Mouse (Mus musculus) urinary bladder, postnatal 14 days (tissue): ENCODE data around the gene Sh2d4b.

Source experiments
- DNase-seq: peaks from one replicate; pipeline ENCODE4 v3.0.0; 2021; ENCODE audit warnings: low spot score

Gene Sh2d4b

DNA sequence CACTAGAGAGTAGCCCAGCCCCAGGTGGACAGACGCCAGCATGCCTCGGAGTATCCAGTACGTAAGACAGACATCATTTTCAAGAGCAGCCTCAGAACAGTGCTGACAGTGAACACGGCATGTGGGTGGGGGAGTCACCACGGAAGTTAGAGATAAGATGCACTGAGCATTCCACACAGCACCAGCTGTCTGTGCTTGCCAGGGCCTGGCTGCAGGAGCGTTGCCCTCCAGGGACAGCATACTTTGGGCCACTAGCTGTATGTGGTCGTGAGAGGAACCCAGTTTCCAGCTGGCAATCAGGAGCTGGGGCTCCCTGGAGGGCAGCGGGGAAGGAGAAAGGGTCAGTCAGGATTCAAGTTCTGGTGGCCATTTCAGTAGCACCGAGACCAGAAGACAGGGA, 13.7 kb upstream of the Sh2d4b start:
- DNase-seq, result no peak

DNA sequence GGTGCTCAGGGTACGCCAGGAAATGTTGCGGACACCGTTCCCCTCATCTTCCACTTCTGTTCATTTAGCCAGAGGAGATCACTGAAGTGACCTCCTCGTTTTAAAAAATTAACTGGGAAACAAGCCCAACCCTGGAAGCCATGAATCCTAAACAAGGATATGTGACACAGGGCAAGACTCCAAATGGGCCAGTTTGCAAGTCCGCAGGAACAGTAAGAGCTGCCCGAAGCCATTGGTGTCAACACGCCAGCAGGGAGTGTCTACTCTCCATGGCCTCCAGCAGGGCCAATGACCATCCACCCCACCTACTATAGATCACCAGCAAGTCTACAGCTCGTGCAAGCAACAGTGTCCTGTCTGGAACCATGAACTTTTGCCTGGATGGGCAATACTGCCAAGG, 12.7 kb upstream of the Sh2d4b start:
- no peak for DNase-seq

DNA sequence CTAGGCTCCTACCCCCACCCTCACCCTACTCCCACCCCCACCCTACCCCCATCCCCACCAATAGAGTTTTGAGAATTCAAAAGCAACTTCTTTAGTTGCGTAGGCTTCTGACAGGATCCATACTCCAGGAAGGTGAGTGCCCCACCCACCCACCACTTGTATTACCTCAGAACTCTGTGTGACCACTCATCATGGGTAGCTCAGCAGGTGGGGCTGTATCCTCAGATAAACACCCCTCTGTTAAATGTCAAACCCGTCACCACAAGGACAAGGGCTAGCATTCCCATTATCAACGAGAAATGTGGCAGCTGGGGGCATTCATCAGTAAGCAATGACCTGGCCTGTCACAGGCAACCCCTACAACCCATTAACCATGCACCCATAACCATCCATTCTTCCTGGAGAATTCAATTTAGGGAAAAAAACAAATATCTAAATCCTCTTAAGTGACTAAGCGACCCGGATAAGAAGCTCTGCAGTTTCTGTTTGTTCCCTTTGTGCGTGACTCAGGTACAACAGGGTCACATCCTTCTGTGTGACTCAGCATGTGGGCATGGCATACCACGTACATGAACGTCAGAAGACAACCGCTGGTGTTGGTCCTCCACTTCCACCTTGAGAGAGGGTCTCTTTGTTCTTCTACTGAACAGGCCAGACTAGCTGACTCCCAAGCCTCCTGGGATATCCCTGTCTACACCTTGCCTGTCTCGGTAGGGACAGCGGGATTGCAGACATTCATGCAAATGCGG, 9.4 kb upstream of the Sh2d4b start:
- no peak for DNase-seq

DNA sequence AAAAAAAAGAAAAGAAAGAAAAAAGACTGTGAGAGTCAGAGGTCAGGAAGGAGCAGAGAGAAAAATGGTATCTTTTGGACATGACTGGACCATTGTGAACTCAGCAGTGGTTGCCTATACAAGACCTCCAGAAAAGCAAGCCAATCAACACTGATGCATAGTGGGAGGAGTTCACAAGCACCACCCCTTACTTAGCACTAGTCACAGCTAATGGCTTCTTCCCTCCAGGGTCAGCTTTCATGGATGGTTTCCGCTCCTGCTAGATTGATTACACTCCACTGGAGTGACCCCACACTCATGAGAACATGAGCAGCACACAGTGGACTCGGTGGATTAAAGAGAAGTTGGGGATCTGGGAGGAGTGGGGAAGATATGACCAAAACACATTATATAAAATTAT, 7.2 kb upstream of the Sh2d4b start:
- DNase-seq, result no peak

DNA sequence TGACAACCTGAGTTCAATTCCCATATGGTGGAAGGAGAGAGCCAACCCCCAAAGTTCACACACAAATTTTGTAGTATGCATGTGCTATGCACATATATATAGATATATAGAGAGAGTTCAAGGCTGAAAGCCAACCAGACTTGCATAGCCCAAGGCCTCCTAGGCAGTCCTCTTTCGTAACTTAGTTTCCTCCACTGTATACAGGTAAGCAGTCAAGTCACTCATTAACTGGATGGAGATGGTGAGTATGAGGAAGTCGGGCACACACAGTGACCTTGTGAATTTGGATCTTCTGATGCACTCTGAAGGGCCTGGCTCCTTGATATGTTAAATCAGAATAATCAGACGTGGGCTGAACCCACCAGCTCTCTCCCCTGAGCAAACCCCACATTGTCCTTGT, 4.8 kb upstream of the Sh2d4b start:
- DNase-seq, result no peak

- DNase-seq, result no peak
Measured at GRCm38 (mm10) chr14:40895681-40896080, 2.6 kb upstream of the Sh2d4b start.

GRCm38 (mm10) chr14:40894576-40895247, 1.6 kb upstream of the Sh2d4b start:
- DNase-seq, result peak; percentile 80

DNA sequence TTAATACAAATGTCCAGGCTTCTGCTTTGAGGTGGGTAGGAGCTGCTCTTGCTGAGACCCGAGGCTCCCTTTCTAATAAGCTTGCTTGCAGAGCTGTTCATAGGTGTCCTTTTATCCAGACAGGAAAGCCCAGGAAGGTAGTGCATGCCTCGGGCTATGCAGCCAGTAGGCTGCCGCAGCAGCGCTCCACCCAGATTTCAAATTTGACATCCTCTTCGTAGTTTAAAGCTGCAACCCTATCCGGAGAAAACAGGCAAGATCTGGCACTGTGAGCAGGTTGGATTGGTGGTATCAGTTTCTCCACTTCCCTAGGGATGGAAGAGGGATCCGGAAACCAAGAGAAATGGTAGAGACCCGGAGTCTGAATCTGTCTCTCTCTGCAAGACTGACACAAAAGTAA, 818 bp upstream of the Sh2d4b start:
- no peak for DNase-seq

DNA sequence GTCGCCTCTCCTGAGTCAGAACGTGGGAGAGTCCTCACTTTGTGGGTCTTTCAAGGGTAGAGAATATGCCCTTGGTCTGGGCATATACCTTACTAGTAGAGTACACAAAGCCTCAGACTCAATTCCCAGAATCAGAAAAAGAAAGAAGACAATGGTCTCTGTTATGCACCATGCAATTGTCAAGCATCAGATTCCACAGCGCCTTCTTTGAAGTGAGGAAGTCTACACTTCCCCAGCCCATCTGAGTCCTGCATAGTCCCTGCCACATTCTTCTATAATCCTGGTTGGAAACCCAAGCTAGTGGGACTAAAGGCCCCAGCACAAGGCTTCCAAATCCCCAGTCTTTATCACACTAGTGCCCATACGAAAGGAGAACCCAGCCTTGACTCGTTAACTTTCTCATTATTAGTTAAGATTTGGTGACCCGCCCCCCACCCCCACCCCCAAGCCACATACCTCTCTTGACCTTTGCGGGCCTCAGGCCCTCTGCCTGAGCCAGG, 690 bp downstream of the Sh2d4b start:
- DNase-seq, result no peak

- no peak for DNase-seq
Measured at GRCm38 (mm10) chr14:40891506-40891905, 1.6 kb downstream of the Sh2d4b start.

DNA sequence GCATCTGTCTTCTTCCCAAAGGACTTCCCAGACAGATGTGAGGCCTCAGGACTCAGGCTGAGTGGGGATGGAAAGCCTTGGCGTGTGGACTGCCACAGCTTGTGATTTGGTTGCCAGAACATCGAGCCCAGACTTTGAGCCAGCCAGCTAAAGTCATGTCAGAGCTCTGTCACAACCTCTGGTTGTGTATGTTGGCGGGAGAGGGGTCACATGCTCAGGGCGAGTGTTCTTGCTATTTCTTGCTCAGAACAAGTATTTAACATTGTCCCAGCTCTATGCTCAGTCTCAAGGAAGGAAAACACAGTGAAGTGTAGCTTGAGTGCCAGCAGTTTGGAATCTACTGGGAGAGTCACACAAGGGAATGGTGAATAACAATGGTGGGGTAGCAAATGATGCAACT, 3.4 kb downstream of the Sh2d4b start:
- DNase-seq, result peak; percentile 54

- no peak for DNase-seq
Measured at GRCm38 (mm10) chr14:40889181-40889580, 3.9 kb downstream of the Sh2d4b start.

DNA sequence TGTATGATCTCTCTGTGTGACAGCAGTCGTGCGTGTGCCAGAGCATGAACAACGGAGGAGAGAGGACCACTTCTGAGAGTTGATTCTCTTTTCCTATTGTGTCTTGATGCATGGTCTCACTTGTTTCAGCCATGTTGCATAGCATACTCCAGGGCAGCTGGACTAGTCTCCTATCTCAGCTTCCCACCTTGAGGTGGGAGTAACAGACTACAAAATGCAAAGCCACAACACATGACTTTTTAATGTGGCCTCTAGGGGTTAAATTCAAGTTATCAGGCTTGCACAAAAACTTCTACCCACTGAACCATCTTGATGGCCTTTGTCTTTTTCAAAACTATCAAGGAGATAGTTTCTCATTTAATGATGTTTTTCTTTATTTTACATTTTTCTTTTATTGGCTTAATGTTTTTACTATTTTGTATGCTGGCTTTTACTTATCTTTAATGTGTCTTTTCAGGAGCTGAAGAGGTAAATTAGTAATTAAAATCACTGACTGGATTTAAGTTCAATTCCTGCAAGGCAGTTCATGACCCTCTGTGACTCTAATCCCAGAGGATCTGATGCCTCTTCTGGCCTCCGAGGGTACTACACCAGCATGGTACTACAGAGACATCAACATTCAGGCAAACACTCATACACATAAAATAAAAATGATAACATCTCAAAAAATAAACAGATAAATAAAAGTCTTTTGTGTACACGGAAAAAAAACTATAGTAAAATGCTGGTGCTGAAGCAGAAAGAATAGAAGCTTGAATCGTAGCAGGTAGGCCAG, 6.5 kb downstream of the Sh2d4b start:
- peak; percentile 31 for DNase-seq

DNA sequence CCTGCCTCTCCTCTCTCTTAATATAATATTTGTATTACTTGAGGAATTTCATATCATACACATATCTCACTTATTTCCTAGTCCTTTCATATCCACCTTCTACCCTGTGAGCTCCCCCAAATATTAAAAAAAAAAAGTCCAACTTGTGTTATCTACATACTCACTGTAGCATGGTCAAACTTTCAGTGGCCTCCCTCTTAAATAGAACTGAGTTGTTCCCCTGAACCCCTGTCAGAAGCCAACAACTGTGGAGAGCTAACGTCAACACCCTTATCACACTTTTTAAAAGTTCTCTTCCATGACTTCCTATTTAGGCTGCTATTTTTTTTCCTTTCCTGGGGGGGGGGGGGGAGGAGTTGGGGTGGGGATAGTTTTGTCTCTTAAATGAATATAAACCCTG, 7.3 kb downstream of the Sh2d4b start:
- no peak for DNase-seq

GRCm38 (mm10) chr14:40885225-40885624, 7.8 kb downstream of the Sh2d4b start:
- DNase-seq, result no peak

DNA sequence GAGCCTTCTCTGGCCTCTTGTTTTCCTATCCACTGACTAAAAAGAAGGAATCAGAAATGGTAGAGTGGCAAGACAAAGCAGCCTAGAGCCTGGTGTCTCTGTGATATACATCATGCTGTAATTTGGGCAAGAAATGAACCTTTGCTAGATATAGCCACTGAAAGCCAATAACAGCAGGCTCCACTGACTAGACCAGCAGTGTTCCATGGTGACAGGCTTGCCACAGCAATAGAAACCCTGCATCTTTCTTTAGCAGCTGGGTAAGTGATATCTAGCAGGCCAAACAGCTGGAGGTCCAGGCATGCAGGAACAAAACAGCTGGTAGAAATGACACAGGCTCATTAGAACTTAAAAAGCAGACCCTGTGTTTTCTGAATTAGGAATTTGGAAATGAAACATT, 18.5 kb downstream of the Sh2d4b start:
- DNase-seq, result no peak

DNA sequence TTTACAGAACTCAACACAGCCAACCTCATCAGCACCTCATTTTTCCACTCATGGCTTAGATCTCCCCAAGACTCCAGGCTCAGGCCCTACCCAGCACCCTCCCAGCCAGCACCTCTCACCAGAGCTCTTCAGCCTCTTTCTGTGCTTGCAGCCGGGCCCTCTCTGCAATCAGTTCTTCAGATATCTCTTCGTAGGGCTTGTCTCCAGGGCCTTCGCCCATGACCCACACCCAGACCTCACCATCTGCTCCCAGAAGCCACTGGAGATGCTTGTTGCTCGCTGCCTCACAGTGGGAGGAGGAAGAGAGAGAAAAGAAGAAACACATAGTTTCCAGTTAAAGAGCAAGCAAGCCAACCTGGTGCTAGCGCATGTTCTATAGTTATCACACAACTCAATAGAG, 19.1 kb downstream of the Sh2d4b start:
- no peak for DNase-seq

DNA sequence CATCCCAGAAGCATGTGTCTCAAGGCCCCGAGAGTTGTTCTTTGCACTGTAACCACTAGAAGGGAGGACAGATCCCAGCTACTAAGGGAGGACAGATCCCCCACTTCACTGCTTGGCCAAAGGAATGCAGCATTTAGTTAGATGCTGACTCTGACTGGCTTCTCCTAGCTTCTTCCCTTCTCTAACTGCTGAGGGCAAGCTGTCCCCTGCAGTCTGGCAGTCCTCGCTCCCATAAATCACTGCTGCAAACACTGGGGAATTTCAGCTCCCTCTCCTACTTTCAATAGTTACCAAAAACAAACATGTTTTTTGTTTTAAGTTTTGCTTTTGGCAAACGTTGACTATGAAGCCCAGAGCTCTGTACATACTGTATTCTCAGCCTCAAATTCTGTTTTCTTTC, 22.5 kb downstream of the Sh2d4b start:
- no peak for DNase-seq

DNA sequence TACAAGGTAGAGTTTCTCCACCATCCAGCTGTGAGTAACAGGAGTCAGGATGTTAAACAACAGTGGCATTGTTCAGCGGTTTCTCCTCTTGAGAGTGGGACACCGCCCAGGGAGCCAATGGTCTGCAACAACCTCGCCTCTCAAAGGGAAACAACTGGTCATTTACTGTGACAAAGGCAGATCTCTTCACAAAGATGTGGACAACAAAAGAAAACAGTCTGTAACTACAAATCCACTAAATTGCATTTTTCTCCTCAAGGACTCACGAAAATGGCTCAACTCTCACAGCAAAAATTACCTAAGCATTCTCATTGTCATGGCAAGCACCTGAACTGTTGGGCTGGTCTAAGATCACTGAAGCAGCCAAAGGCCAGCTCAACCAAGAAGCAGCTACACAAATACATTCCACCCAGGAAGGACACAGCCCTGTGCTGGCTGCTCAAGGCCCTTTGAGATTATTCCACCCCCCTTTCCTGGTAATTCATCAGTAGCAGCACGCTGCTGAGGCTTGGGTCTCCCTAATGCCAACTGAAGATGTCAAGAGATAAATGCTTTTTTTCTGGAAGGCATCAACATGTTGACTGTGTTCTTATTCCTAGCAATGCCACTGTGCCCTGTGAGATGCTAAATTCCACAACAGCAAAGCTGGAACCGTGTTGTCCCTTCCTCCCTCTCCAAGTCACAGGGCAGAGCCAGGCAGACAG, 28.1 kb downstream of the Sh2d4b start:
- no peak for DNase-seq

DNA sequence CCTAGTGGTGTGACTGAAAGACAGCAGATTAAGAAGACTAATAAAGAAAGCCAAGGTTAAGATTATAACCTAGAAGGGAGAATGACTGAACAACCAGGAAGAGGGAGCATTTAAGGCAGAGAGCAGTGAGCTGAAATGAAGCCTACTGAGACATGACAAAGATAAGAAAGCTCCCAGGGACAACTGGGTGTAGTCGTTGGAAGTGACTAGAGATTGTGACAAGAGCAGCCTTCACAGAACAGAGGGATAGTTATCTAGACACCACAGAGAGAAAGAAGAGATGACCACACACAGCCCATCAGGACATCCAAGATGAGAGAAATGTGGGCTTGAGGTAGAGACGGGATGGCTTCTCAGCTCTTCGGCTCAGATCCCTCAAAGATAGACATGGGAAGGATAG, 29.4 kb downstream of the Sh2d4b start:
- no peak for DNase-seq

- no peak for DNase-seq
Measured at GRCm38 (mm10) chr14:40863022-40863421, 30.0 kb downstream of the Sh2d4b start.

- no peak for DNase-seq
Measured at GRCm38 (mm10) chr14:40852978-40853377, 40.1 kb downstream of the Sh2d4b start.
